Mouse (Mus musculus) kidney, embryonic 16.5 days (tissue): ENCODE results near the gene 9330182L06Rik. TPM values are rescaled to one million over a fixed set of nuclear protein-coding genes. Genes with fewer than 3 reads are reported as not detected.

Experiments
- ATAC-seq: fragments of 200-750 bp; cut with Nextera tagmentation; 2 replicates; pipeline ENCODE4 v1.8.0; 2017; ENCODE audit warnings: moderate TSS enrichment; ENCODE audit not compliant: low FRiP score, low TSS enrichment
- H3K27ac ChIP-seq: fragments of 300-500 bp; sonication (generic); 2 replicates; pipeline ENCODE4 v1.5.1; 2014; ENCODE audit warnings: low read length
- H3K27me3 ChIP-seq: fragments of 300-500 bp; sonication (generic); 2 replicates; pipeline ENCODE4 v1.6.1; 2014; ENCODE audit warnings: low read length, control low read depth, mixed read lengths; ENCODE audit not compliant: insufficient read depth
- H3K36me3 ChIP-seq: fragments of 300-500 bp; sonication (generic); 2 replicates; pipeline ENCODE4 v1.6.1; 2014; ENCODE audit warnings: low read length, control low read depth, mixed read lengths; ENCODE audit not compliant: insufficient read depth
- H3K4me1 ChIP-seq: fragments of 300-500 bp; sonication (generic); 2 replicates; pipeline ENCODE4 v1.6.1; 2014; ENCODE audit warnings: low read length, control low read depth, mixed read lengths; ENCODE audit not compliant: insufficient read depth
- H3K4me2 ChIP-seq: fragments of 300-500 bp; sonication (generic); replicated peaks from 2 replicates; pipeline ENCODE4 v1.6.1; 2014; ENCODE audit warnings: low read depth, low read length
- H3K4me3 ChIP-seq: fragments of 300-500 bp; sonication (generic); 2 replicates; pipeline ENCODE4 v1.5.1; 2014; ENCODE audit warnings: mild to moderate bottlenecking, low read length
- H3K9ac ChIP-seq: fragments of 300-500 bp; sonication (generic); replicated peaks from 2 replicates; pipeline ENCODE4 v1.6.1; 2014; ENCODE audit warnings: low read length
- H3K9me3 ChIP-seq: fragments of 300-500 bp; sonication (generic); 2 replicates; pipeline ENCODE4 v1.6.1; 2016; ENCODE audit warnings: low read length, control low read depth
- WGBS: fragments of 180-500 bp; shearing (Covaris S2); extraction: QIAGEN DNeasy Blood & Tissue Kit; methylation state at CpG from one replicate; pipeline ENCODE4 v1.1.7; 2014; 5-methylcytosine and 5-hydroxymethylcytosine counted together
- polyA plus RNA-seq: library from polyadenylated mRNA; unstranded; fragments of >200 nt; fragmentation: Nextera tagmentation; extraction: Ambion mirVana; gene quantifications from 2 replicates; pipeline ENCODE4 v1.2.1, GENCODE M21; 2015

9330182L06Rik gene
- polyA plus RNA-seq, 1 experiment from 2014 or later: 1.7 TPM

GRCm38 (mm10) chr5:9419964-9420363, 154.0 kb downstream of the 9330182L06Rik start:
- H3K36me3 ChIP-seq: no peaks in the 10 kb centered on the region
- 0 out of 2 replicates have a peak, but pooled peaks have one; percentile 42 for ATAC-seq
- 53% methylated on average over 1 of the region's 1 CpGs for WGBS
- H3K4me1 ChIP-seq: no peaks in the 10 kb centered on the region
- no peak overlapping the region for H3K4me2 ChIP-seq
- H3K4me3 ChIP-seq: no peak overlapping the region
- H3K27me3 ChIP-seq: no peaks in the 10 kb centered on the region
- no peaks in the 10 kb centered on the region for H3K9me3 ChIP-seq
- H3K9ac ChIP-seq: no peak overlapping the region
- H3K27ac ChIP-seq: no peak overlapping the region

DNA sequence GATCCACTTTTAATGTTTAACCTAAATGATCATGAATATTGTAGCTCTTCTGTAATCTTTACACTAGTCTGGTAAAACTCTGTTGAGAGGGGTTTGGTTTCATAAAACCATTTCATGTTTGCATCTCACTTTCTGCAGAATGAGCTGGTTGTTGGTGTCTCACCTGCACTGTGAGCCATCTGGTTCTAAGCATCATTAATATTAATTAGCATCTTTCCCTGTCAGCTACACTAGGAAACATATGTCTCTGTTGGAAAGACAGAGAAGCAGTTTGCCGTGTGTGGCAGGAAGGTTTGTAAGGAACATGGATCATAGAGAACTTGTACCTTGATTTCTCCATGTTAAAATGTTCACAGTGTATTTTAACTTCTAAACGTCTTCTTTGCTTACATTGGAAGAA, 158.5 kb downstream of the 9330182L06Rik start:
- Histone ChIP-seq H3K27ac (no peak overlapping the region), H3K4me2 (no peak overlapping the region), H3K4me3 (no peak overlapping the region), H3K27me3 (no peaks in the 10 kb centered on the region), H3K9me3 (no peaks in the 10 kb centered on the region), H3K36me3 (no peaks in the 10 kb centered on the region), H3K9ac (no peak overlapping the region), H3K4me1 (no peaks in the 10 kb centered on the region)
- 55% methylated on average over 2 of the region's 2 CpGs for WGBS
- no peak for ATAC-seq

DNA sequence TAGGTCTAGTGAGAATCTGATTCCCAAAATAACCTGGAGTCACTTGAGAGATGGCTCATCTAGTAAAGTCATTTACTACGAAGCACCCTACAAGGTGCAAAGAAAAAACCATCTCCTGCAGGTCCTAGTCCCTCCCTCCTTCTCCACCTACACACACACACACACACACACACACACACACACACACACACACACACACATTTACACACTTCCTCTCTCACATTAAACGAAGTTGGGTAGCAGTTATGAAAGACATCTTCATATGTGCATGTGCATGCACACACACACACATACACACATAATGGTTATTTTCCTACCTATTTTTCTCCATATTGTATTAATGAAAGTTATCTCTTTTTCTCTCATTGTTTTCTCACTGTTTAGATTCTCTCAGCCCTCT, 161.2 kb downstream of the 9330182L06Rik start:
- no peak overlapping the region for H3K9ac ChIP-seq
- H3K27me3 ChIP-seq: no peaks in the 10 kb centered on the region
- H3K4me2 ChIP-seq: no peak overlapping the region
- no peak overlapping the region for H3K27ac ChIP-seq
- no peaks in the 10 kb centered on the region for H3K36me3 ChIP-seq
- H3K4me3 ChIP-seq: no peak overlapping the region
- WGBS: 59% methylated on average over 2 of the region's 2 CpGs
- H3K4me1 ChIP-seq: no peaks in the 10 kb centered on the region
- no peaks in the 10 kb centered on the region for H3K9me3 ChIP-seq
- ATAC-seq: no peak

DNA sequence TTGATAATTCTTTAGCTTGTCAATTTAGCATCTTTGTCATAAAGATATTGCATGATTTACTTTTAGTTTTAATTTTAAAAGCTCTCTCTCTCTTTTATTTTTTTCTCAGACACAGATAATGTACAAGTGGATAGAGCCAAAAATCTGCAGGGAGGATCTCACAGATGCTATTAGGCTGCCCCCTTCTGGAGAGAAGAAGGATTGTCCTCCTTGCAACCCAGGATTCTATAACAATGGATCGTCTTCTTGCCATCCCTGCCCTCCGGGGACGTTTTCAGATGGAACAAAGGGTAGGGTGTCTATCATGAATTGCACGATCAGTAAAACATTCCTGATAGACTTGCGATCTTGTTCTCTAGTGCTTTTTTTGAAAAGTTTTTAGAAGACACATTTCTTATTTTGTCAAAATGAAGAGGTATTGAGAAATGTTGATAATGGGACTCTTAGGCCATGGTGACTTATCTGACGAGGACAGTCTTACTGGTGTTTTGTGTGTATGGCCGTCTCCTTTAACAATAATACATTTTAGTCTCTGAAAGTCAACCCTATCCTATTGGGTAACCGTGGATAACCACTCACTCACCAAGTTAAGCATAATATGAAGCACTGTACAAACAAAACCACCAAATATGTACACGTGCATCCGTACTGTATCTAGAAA, 161.8 kb downstream of the 9330182L06Rik start:
- no peak for ATAC-seq
- 52% methylated on average over 10 of the region's 10 CpGs for WGBS

DNA sequence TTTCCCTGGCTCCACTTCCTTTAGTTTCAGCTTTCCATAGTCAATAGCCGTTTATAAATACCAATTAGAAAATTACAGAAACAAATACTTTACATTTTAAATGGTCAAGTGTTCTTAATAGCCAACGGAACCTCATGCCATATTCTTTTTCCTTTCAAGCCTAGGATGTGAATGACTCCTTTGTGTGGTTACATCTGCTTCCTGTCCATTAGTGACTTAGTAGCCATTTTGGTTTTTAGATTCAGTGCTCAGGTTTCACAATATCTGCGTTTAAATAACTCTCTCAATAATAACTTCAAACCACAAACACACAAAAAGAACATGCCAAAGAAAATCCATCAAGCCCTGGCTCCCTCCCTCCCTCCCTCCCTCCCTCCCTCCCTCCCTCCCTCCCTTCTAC, 162.8 kb downstream of the 9330182L06Rik start:
- H3K4me2 ChIP-seq: no peak overlapping the region
- H3K4me3 ChIP-seq: no peak overlapping the region
- no peak overlapping the region for H3K27ac ChIP-seq
- no peaks in the 10 kb centered on the region for H3K36me3 ChIP-seq
- H3K9ac ChIP-seq: no peak overlapping the region
- 76% methylated on average over 3 of the region's 3 CpGs for WGBS
- H3K27me3 ChIP-seq: no peaks in the 10 kb centered on the region
- no peaks in the 10 kb centered on the region for H3K9me3 ChIP-seq
- no peaks in the 10 kb centered on the region for H3K4me1 ChIP-seq
- ATAC-seq: no peak

More for the DNA sequence above, 161.8 kb downstream of the 9330182L06Rik start:
- Histone ChIP-seq H3K36me3 (no peaks in the 10 kb centered on the region), H3K4me1 (no peaks in the 10 kb centered on the region), H3K27me3 (no peaks in the 10 kb centered on the region), H3K9me3 (no peaks in the 10 kb centered on the region), H3K9ac (no peak overlapping the region), H3K27ac (no peak overlapping the region), H3K4me3 (no peak overlapping the region), H3K4me2 (no peak overlapping the region)

- WGBS: 0% methylated on average over 1 of the region's 1 CpGs
- H3K36me3 ChIP-seq: no peaks in the 10 kb centered on the region
- no peak overlapping the region for H3K9ac ChIP-seq
- no peak overlapping the region for H3K4me3 ChIP-seq
- no peaks in the 10 kb centered on the region for H3K27me3 ChIP-seq
- ATAC-seq: no peak
- no peak overlapping the region for H3K4me2 ChIP-seq
- H3K9me3 ChIP-seq: no peaks in the 10 kb centered on the region
- no peak overlapping the region for H3K27ac ChIP-seq
- no peaks in the 10 kb centered on the region for H3K4me1 ChIP-seq
Measured at GRCm38 (mm10) chr5:9446146-9446545, 180.2 kb downstream of the 9330182L06Rik start.

DNA sequence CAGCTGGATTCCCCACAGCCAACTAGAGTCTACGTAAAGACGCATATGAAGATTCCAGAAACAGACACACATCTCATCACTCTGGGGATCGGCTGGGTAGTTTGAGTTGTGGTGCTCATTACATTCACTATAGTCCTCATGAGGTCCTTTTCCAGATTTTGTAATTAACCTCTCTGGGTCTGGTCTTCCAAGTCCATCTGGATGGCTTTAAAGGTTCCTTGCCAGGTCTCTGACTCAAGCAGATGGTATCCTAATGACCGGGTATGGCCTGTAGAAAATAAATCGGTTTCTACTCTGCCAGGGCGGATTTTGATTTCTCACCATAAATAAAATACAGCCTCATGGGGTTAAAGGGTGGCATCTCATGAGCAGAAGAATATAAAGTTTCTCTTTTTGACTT, 183.0 kb downstream of the 9330182L06Rik start:
- no peaks in the 10 kb centered on the region for H3K36me3 ChIP-seq
- no peak overlapping the region for H3K4me2 ChIP-seq
- 84% methylated on average over 6 of the region's 6 CpGs for WGBS
- no peaks in the 10 kb centered on the region for H3K27me3 ChIP-seq
- no peak overlapping the region for H3K4me3 ChIP-seq
- H3K4me1 ChIP-seq: no peaks in the 10 kb centered on the region
- no peak overlapping the region for H3K9ac ChIP-seq
- no peak for ATAC-seq
- H3K9me3 ChIP-seq: no peaks in the 10 kb centered on the region
- no peak overlapping the region for H3K27ac ChIP-seq

DNA sequence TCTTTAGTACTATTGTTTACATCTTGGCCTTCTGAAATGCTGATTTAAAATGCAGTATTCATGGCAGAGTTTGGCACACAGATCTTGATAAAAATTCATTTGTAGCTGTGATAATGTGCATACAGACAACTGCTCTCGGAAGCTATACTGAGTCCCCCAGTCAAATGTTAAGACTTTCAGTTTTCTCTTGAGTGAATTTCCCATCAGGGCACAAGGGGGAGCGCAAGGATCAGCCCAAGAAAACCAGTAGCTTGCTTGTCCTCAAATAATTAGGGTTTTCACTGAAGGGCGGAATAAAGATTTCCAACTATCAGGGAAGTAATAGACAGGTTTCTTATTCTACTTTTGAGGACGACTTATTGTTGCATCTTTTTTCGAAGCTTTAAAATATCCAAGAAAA, 183.7 kb downstream of the 9330182L06Rik start:
- no peak for ATAC-seq
- Histone ChIP-seq H3K4me2 (no peak overlapping the region), H3K9me3 (no peaks in the 10 kb centered on the region), H3K4me1 (no peaks in the 10 kb centered on the region), H3K9ac (no peak overlapping the region), H3K4me3 (no peak overlapping the region), H3K27ac (no peak overlapping the region), H3K27me3 (no peaks in the 10 kb centered on the region), H3K36me3 (no peaks in the 10 kb centered on the region)
- 65% methylated on average over 5 of the region's 5 CpGs for WGBS

- Histone ChIP-seq H3K4me1 (no peaks in the 10 kb centered on the region), H3K27me3 (no peaks in the 10 kb centered on the region), H3K9me3 (no peaks in the 10 kb centered on the region), H3K4me2 (no peak overlapping the region), H3K9ac (no peak overlapping the region), H3K36me3 (no peaks in the 10 kb centered on the region), H3K4me3 (no peak overlapping the region), H3K27ac (no peak overlapping the region)
- no peak for ATAC-seq
- WGBS: 90% methylated on average over 2 of the region's 2 CpGs
Measured at GRCm38 (mm10) chr5:9453298-9453697, 187.4 kb downstream of the 9330182L06Rik start.

DNA sequence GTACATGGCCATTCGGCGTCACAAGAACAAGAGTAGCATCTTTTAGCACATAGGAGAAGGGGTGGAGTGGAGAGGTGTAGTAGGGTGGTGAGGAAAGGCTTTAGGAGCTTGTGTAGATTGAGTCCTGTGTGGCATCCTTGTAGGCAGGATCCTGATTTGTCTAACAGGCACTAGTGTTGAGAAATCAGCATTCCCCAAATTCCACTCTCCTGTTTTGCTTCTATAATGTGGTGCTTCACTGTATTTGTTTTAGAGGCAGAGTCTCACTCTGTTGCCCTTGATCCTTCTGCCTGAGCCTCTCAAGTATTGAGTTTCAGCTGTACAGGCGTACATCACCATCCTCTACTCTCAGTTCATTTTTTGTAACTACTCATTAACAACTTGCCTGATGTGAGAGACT, 211.7 kb downstream of the 9330182L06Rik start:
- Histone ChIP-seq H3K4me3 (no peak overlapping the region), H3K4me1 (no peaks in the 10 kb centered on the region), H3K27me3 (no peaks in the 10 kb centered on the region), H3K4me2 (no peak overlapping the region), H3K27ac (no peak overlapping the region), H3K9me3 (no peaks in the 10 kb centered on the region), H3K9ac (no peak overlapping the region), H3K36me3 (no peaks in the 10 kb centered on the region)
- 80% methylated on average over 3 of the region's 3 CpGs for WGBS
- ATAC-seq: no peak
